Comparison of ENCODE assay signal across 16 mouse cellular contexts in genomic region chr16:88131103-88131502, GRCm38 (mm10).
DNase-seq lines count a peak whose midpoint lies in the region; TF ChIP-seq lines count a peak whose summit lies in the region.
"Had no signal": no experiment of that assay in that cellular context is flagged by ENCODE, and none has a peak within 500 bp of the region (broad histone marks: within the 10 kb centered on the region; RNA-seq: fewer than 3 reads in every experiment).

No protein-coding gene starts in this region.

- peak; percentile 99 for TF ChIP-seq EP300 in CH12.LX (IDR thresholded peaks at IDR 0.05; ENCODE audit: low read length)

- no peak overlapping the region for H3K4me3 ChIP-seq in CH12.LX (replicated peaks in 1 of 3; ENCODE audit: low read depth in 2 of 3, low read length in 2 of 3, poor library complexity in 1 of 3)

- peaks cover 8 to 26% of the 10 kb centered on the region in 2 experiments; a peak in 3 of 4 replicates for H3K4me1 ChIP-seq in CH12.LX (ENCODE audit: control insufficient read depth in 1 of 2, insufficient read depth in 2 of 2)

- H3K9me3 ChIP-seq in CH12.LX (replicated peaks; ENCODE audit: low read length) = no peaks in the 10 kb centered on the region

- peak; percentile 81 for DNase-seq in CH12.LX (ENCODE audit: extremely low read depth)
- no peak for DNase-seq in frontal cortex, postnatal 25 days (ENCODE audit: low spot score in 2 of 2)
- DNase-seq: adrenal gland, adult 2 months; adrenal gland, adult 8-10 months; adrenal gland, postnatal 10 days; adrenal gland, postnatal 14 days; adrenal gland, postnatal 25 days; adrenal gland, postnatal 36 days; B cell, adult 2 months; cerebellum, adult 11 months; cerebellum, adult 11-12 months; cerebellum, adult 18-20 months; cerebellum, adult 2 months; cerebellum, adult 8-10 months had no signal

- in situ Hi-C loops in CH12.LX (cut with MboI; ENCODE audit: low pct_ligation_motif_present, low pct_unique_long_range_greater_than_20kb, low sequenced_read_pairs) = loop anchor here (10.0 kb wide), 1 partner anchor 286 kb away; no protein-coding TSS in a partner anchor

- peak overlapping the region; percentile 24; the same call in 1 of the 2 replicates for H3K9ac ChIP-seq in CH12.LX (ENCODE audit: insufficient read depth, low read depth)

- peak overlapping the region; percentile 33; the same call in 1 of the 2 replicates for H3K27ac ChIP-seq in CH12.LX (ENCODE audit: insufficient read depth, low read depth)

- peak; percentile 2; the same call in 1 of the 2 replicates for TF ChIP-seq RAD21 in CH12.LX (IDR thresholded peaks at IDR 0.05; ENCODE audit: low read depth, low read length)

- H3K36me3 ChIP-seq in CH12.LX (replicated peaks in 1 of 2; ENCODE audit: control insufficient read depth in 1 of 2, insufficient read depth in 1 of 2, low read length in 1 of 2) = no peaks in the 10 kb centered on the region
- H3K36me3 ChIP-seq: G1E had no signal

- dilution Hi-C loops in CH12.LX (cut with MboI; ENCODE audit: extremely low pct_ligation_motif_present, extremely low pct_unique_long_range_greater_than_20kb, low sequenced_read_pairs) = no loop called here

- H3K27me3 ChIP-seq in CH12.LX (replicated peaks) = no peaks in the 10 kb centered on the region
- H3K27me3 ChIP-seq: Patski had no signal

- H3K4me2 ChIP-seq in CH12.LX (ENCODE audit: insufficient read depth, low read depth, poor library complexity, severe bottlenecking) = peak overlapping the region; percentile 93

- TF ChIP-seq POLR2A in CH12.LX (IDR thresholded peaks at IDR 0.05; ENCODE audit: low read depth, low read length) = no peak

- H3K79me2 ChIP-seq in CH12.LX (replicated peaks; ENCODE audit: control insufficient read depth, extremely low read depth, insufficient read depth, poor library complexity, severe bottlenecking) = no peaks in the 10 kb centered on the region

- TF ChIP-seq CTCF in CH12.LX (conservative IDR thresholded peaks at IDR 0.05 in 1 of 2, IDR thresholded peaks at IDR 0.05 in 1 of 2; ENCODE audit: low read depth in 2 of 2, low read length in 2 of 2) = no peak

TF ChIP-seq in CH12.LX, 34 proteins besides CTCF, POLR2A, EP300 and RAD21:
- TF ChIP-seq IRF4 (IDR thresholded peaks at IDR 0.05; ENCODE audit: low read depth, low read length) (peak; percentile 99), MEF2A (IDR thresholded peaks at IDR 0.05; ENCODE audit: borderline replicate concordance, low read depth, low read length) (peak; percentile 98), JUN (IDR thresholded peaks at IDR 0.05; ENCODE audit: insufficient read depth, low read depth, low read length) (peak; percentile 77), ZMIZ1 (IDR thresholded peaks at IDR 0.05; ENCODE audit: low read depth, low read length) (no peak), TCF12 (IDR thresholded peaks at IDR 0.05; ENCODE audit: low read depth, low read length) (peak; percentile 67), ETS1 (conservative IDR thresholded peaks at IDR 0.05; ENCODE audit: low read depth, low read length) (peak; percentile 86), CHD2 (IDR thresholded peaks at IDR 0.05; ENCODE audit: low read length) (peak; percentile 78), MYC (IDR thresholded peaks at IDR 0.05; ENCODE audit: low read depth, low read length) (peak; percentile 90), JUND (conservative IDR thresholded peaks at IDR 0.05; ENCODE audit: low read depth, low read length) (peak; percentile 68; the same call in 1 of the 2 replicates), GABPA (IDR thresholded peaks at IDR 0.05; ENCODE audit: insufficient replicate concordance, low read depth, low read length) (no peak), NRF1 (IDR thresholded peaks at IDR 0.05; ENCODE audit: low read depth, low read length) (no peak), MXI1 (IDR thresholded peaks at IDR 0.05; ENCODE audit: low read depth, low read length) (peak; percentile 20; the same call in 1 of the 2 replicates), ELF1 (IDR thresholded peaks at IDR 0.05; ENCODE audit: low read depth, low read length) (no peak), MAFK (IDR thresholded peaks at IDR 0.05; ENCODE audit: insufficient replicate concordance, low read length) (peak; percentile 63; the same call in 1 of the 2 replicates), MAX (IDR thresholded peaks at IDR 0.05; ENCODE audit: low read length) (peak; percentile 68; the same call in 1 of the 2 replicates), RCOR1 (conservative IDR thresholded peaks at IDR 0.05; ENCODE audit: low read depth, low read length) (peak; percentile 94), BHLHE40 (IDR thresholded peaks at IDR 0.05; ENCODE audit: low read depth, low read length) (peak; percentile 70)
